Mouse (Mus musculus) layer of hippocampus, adult 2 months (tissue): ENCODE measurements at regions not wholly inside any gene's neighbourhood (a gene's known extent, or its start where the extent isn't known, plus 50 kb on each side); places are given as distances from the start of the nearest gene placed in this dataset.
A peak's percentile ranks its signal among the peaks of the same experiment; 100 is the strongest.

Experiments used
- DNase-seq, 2 experiments: peaks; one replicate each; pipeline ENCODE4 v3.0.0; 2022; ENCODE audit warnings: low spot score in 2 of 2
- H3K27ac ChIP-seq: fragments of 200-600 bp; 2 replicates; pipeline ENCODE4 v1.8.1; 2022
- H3K4me3 ChIP-seq: fragments of 200-600 bp; 2 replicates; pipeline ENCODE4 v1.8.1; 2022; ENCODE audit warnings: mild to moderate bottlenecking
- CTCF ChIP-seq: fragments of 200-600 bp; conservative IDR thresholded peaks from 2 replicates; pipeline ENCODE4 v1.8.1; 2022; ENCODE audit warnings: antibody characterized with exemption, mild to moderate bottlenecking, moderate library complexity

DNA sequence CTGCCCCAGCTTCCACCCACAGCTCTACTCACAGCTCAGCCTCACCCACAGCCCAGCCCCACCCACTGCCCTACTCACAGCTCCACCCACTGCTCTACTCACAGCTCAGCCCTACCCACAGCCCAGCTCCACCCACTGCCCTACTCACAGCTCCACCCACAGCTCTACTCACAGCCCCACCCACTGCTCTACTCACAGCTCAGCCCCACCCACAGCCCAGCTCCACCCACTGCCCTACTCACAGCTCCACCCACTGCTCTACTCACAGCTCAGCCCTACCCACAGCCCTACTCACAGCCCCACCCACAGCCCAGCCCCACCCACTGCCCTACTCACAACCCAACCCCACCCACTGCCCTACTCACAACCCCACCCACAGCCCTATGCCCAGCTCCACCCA is 56.5 kb upstream of the Phox2b start:
- TF ChIP-seq CTCF = no peak
- Histone ChIP-seq H3K27ac (no peak overlapping the region), H3K4me3 (no peak overlapping the region)
- DNase-seq = no peak

DNA sequence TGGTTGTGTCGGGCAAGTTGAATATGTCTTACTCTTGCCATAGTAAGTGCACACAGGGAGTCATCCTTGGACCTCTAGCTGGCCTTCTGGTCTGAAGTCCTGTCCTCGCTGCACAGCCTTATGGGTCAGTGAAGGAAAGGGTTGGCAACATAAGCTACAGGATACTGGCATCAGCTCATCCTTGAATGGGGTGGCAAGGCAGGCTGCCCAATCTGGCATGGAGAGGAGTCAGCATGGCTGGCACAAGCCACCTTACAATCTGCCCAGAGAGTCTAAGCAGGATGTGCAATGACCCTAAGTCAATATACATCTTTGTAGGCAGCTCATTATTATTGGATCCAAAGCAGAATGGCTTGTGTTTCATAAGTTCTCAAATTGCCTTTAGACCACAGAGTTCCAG is 57.8 kb upstream of the Phox2b start:
- H3K4me3 ChIP-seq = no peak overlapping the region
- TF ChIP-seq CTCF = no peak
- H3K27ac ChIP-seq = no peak overlapping the region
- no peak for DNase-seq

DNA sequence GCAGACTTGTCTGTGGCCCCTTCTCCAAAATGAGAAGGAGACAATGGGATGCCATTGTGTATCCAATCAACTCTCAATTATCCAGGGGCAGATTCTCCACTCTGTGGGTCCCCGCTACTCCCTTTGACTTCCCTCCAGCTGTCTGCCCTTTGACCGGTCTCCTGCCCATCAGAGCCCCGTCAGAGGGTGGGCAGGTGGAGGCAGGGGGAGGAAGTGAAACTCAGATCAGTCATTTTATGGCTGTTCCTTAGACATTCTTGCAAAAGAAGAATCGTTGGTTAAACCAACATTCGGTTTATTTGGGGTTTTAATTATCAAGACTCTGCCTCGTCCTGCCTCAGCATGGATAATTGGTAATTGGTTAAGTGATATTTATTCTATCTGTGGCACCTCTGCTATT is 77.7 kb upstream of the Phox2b start:
- Histone ChIP-seq H3K27ac (no peak overlapping the region), H3K4me3 (no peak overlapping the region)
- DNase-seq = no peak
- TF ChIP-seq CTCF = no peak

DNA sequence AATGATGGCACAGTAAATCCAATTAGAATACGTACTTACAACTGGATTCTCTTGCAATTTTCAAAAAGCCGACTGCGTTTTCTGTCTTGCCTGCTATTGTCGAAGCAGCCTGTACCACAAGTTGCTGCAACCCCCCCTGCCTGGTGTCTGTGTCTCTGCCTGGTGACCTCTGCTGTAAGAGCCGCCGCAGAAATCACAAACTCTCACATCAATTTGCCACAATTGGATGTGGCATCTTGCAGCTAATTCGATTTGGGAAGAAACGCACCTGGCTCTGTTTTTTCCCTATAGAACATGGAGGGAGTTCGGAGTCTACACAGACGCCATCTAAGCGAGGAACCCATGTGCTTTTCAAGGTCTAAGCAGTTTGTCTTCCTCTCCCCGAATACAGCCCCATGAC is 80.1 kb upstream of the Phox2b start:
- DNase-seq = no peak
- TF ChIP-seq CTCF = no peak
- no peak overlapping the region for H3K27ac ChIP-seq
- H3K4me3 ChIP-seq = no peak overlapping the region

DNA sequence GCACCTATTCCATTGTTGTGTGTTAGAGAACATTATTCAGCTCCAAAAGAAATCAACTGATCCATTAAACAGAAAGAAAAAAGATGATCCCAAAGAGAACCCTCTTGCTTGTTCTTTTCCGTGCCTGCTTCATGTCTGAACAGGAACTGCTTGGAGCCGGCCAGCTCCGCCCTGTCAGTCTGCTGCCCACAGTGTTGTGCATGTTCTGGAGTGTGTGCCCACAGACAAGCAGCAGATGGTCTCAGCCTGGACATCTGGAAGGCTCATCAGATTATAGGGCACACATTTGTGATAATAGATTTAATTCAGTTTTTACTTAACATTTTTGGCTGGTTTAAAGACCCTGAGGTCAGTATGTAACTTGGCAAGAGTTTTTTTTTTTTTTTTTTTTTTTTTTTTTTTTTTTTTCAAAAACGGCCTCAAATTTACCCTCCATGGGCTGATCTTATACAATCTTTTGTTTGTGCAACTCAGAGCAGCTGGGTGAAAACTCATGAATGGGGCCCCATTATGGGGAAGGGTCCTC is 70.9 kb upstream of the Tmem33 start:
- no peak overlapping the region for H3K27ac ChIP-seq
- H3K4me3 ChIP-seq = no peak overlapping the region; the same call in 1 of the 2 replicates
- TF ChIP-seq CTCF = no peak
- peak; percentile 19 to 30 for DNase-seq

DNA sequence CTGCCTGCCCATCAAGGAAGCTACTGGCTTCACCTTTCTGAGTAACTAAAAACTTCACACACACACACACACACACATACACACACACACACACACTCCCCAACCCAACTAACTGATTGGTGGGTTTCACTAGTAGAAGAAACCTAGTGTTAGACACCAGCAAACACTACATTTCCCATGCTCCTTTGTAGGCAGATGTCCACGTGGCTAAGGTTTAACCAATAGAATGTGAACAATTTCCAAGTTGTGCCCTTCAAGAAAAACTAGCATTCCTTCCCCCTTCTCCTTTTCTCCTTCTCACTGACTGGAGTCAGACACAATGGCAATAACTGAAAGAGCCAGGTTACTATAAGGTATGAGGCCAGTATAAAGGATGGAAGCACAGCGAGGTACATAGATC is 66.3 kb upstream of the Tmem33 start:
- no peak for DNase-seq
- TF ChIP-seq CTCF = no peak
- Histone ChIP-seq H3K27ac (no peak overlapping the region), H3K4me3 (no peak overlapping the region)

DNA sequence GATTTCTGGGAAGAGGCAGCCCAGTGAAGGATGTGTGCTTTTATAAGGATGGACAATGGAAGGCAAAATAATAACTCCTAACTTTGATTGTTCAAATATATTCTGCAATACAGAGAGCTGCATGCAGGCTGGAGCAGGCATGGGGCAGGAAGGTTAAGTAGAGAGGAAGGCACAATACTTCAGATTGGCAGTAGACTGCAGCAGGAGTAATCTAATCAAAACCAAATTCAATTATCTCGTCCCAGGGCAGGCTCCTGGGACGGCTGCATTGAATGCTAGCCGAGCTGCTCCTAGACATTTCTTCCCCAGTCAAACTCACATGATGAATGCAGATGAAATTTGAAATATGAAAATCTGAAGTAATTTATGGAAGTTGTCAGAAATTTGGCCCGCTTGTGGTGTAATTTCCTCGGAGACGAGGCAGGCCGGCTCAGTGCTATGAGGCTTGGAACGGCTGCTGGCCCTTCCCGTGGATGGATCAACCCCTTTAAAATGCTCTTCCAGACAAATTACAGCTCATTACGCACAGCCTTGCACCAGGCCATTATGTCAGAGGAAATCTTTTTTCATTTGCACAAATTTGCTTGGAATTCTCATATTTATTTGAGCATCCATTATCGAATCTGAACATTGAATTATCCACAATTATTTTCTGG is 55.2 kb upstream of the Tmem33 start:
- no peak for DNase-seq
- no peak overlapping the region for H3K27ac ChIP-seq
- no peak for TF ChIP-seq CTCF
- no peak overlapping the region for H3K4me3 ChIP-seq
